Mouse (Mus musculus): ENCODE data around the gene Ddx31.

Gene Ddx31

GRCm38 (mm10) chr2:28840222-28840951, at the start of gene Ddx31, which contains the start of gene Gtf3c4:
TSS of gene Ddx31 (plus strand) at chr2:28840406.
TSS of gene Gtf3c4 (minus strand) at chr2:28840360.
- peak; percentile 98 for DNase-seq (ENCODE audit: extremely low spot score, low spot score)

- DNase-seq (ENCODE audit: extremely low spot score, low spot score), result peak; percentile 52
Measured at GRCm38 (mm10) chr2:28792931-28793610, 47.1 kb upstream of the Ddx31 start.

GRCm38 (mm10) chr2:28794623-28795022, 45.6 kb upstream of the Ddx31 start:
- DNase-seq (ENCODE audit: extremely low spot score, low spot score), result no peak

GRCm38 (mm10) chr2:28796298-28796697, 43.9 kb upstream of the Ddx31 start:
- no peak for DNase-seq (ENCODE audit: extremely low spot score, low spot score)

GRCm38 (mm10) chr2:28797490-28798106, 42.6 kb upstream of the Ddx31 start:
- no peak for DNase-seq (ENCODE audit: extremely low spot score, low spot score)

GRCm38 (mm10) chr2:28798390-28798789, 41.8 kb upstream of the Ddx31 start:
- no peak for DNase-seq (ENCODE audit: extremely low spot score, low spot score)

GRCm38 (mm10) chr2:28799575-28799974, 40.6 kb upstream of the Ddx31 start:
- no peak for DNase-seq (ENCODE audit: extremely low spot score, low spot score)

GRCm38 (mm10) chr2:28803406-28803805, 36.8 kb upstream of the Ddx31 start:
- DNase-seq (ENCODE audit: extremely low spot score, low spot score), result no peak

GRCm38 (mm10) chr2:28808841-28809240, 31.4 kb upstream of the Ddx31 start:
- DNase-seq (ENCODE audit: extremely low spot score, low spot score), result no peak

- no peak for DNase-seq (ENCODE audit: extremely low spot score, low spot score)
Measured at GRCm38 (mm10) chr2:28810260-28811013, 29.8 kb upstream of the Ddx31 start.

- no peak for DNase-seq (ENCODE audit: extremely low spot score, low spot score)
Measured at GRCm38 (mm10) chr2:28818866-28819265, 21.3 kb upstream of the Ddx31 start.

GRCm38 (mm10) chr2:28829265-28829664, 10.9 kb upstream of the Ddx31 start:
- no peak for DNase-seq (ENCODE audit: extremely low spot score, low spot score)

- no peak for DNase-seq (ENCODE audit: extremely low spot score, low spot score)
Measured at GRCm38 (mm10) chr2:28836181-28836940, 3.8 kb upstream of the Ddx31 start.

- DNase-seq (ENCODE audit: extremely low spot score, low spot score), result no peak
Measured at GRCm38 (mm10) chr2:28839501-28840221, 545 bp upstream of the Ddx31 start.

GRCm38 (mm10) chr2:28842042-28842441, 1.8 kb downstream of the Ddx31 start:
- no peak for DNase-seq (ENCODE audit: extremely low spot score, low spot score)

- DNase-seq (ENCODE audit: extremely low spot score, low spot score), result no peak
Measured at GRCm38 (mm10) chr2:28848879-28849278, 8.7 kb downstream of the Ddx31 start.

- DNase-seq (ENCODE audit: extremely low spot score, low spot score), result no peak
Measured at GRCm38 (mm10) chr2:28852594-28852993, 12.4 kb downstream of the Ddx31 start.

- no peak for DNase-seq (ENCODE audit: extremely low spot score, low spot score)
Measured at GRCm38 (mm10) chr2:28855773-28856172, 15.6 kb downstream of the Ddx31 start.

- no peak for DNase-seq (ENCODE audit: extremely low spot score, low spot score)
Measured at GRCm38 (mm10) chr2:28859303-28859702, 19.1 kb downstream of the Ddx31 start.

Measured in neural tube, embryonic 10.5 days (tissue).